Mouse (Mus musculus): ENCODE measurements around the gene Smo. TPM values are rescaled to one million over a fixed set of nuclear protein-coding genes. Genes with fewer than 3 reads are reported as not detected.
"Not testable (repeated sequence)": the region's sequence is repeated elsewhere in the genome, so short reads cannot be mapped to it uniquely, and the experiment has no call there.

The Smo gene
- polyA plus RNA-seq, 1 experiment from 2014 or later = 9.2 TPM

GRCm38 (mm10) chr6:29751466-29752152 is 16.3 kb downstream of the Smo start:
- Histone ChIP-seq H3K4me2 (ENCODE audit: low read depth, low read length) (no peak overlapping the region), H3K27ac (ENCODE audit: low read depth, low read length) (no peak overlapping the region), H3K27me3 (ENCODE audit: control insufficient read depth, insufficient read depth, low read length) (no peaks in the 10 kb centered on the region), H3K4me1 (ENCODE audit: control insufficient read depth, insufficient read depth, low read length) (no peaks in the 10 kb centered on the region), H3K9me3 (ENCODE audit: control insufficient read depth, low read length) (peaks cover 9% of the 10 kb centered on the region), H3K36me3 (ENCODE audit: control insufficient read depth, insufficient read depth, low read length) (no peaks in the 10 kb centered on the region), H3K4me3 (ENCODE audit: low read depth, low read length) (no peak overlapping the region), H3K9ac (replicated peaks; ENCODE audit: low read depth, low read length) (no peak overlapping the region)
- no peak for ATAC-seq (ENCODE audit: low read depth)
- 95% methylated on average over 3 of the region's 3 CpGs for WGBS

- H3K9ac ChIP-seq (replicated peaks; ENCODE audit: low read depth, low read length) = no peak overlapping the region
- 81% methylated on average over 11 of the region's 11 CpGs for WGBS
- peaks cover 6% of the 10 kb centered on the region for H3K9me3 ChIP-seq (ENCODE audit: control insufficient read depth, low read length)
- H3K27ac ChIP-seq (ENCODE audit: low read depth, low read length) = no peak overlapping the region
- no peaks in the 10 kb centered on the region for H3K4me1 ChIP-seq (ENCODE audit: control insufficient read depth, insufficient read depth, low read length)
- H3K36me3 ChIP-seq (ENCODE audit: control insufficient read depth, insufficient read depth, low read length) = no peaks in the 10 kb centered on the region
- H3K4me3 ChIP-seq (ENCODE audit: low read depth, low read length) = no peak overlapping the region
- no peak for ATAC-seq (ENCODE audit: low read depth)
- H3K27me3 ChIP-seq (ENCODE audit: control insufficient read depth, insufficient read depth, low read length) = no peaks in the 10 kb centered on the region
- no peak overlapping the region for H3K4me2 ChIP-seq (ENCODE audit: low read depth, low read length)
Measured at GRCm38 (mm10) chr6:29753336-29753735, 18.0 kb downstream of the Smo start.

- Histone ChIP-seq H3K27me3 (ENCODE audit: control insufficient read depth, insufficient read depth, low read length) (no peaks in the 10 kb centered on the region), H3K9me3 (ENCODE audit: control insufficient read depth, low read length) (no peaks in the 10 kb centered on the region), H3K9ac (replicated peaks; ENCODE audit: low read depth, low read length) (no peak overlapping the region), H3K36me3 (ENCODE audit: control insufficient read depth, insufficient read depth, low read length) (no peaks in the 10 kb centered on the region), H3K4me3 (ENCODE audit: low read depth, low read length) (no peak overlapping the region), H3K27ac (ENCODE audit: low read depth, low read length) (no peak overlapping the region), H3K4me1 (ENCODE audit: control insufficient read depth, insufficient read depth, low read length) (no peaks in the 10 kb centered on the region), H3K4me2 (ENCODE audit: low read depth, low read length) (no peak overlapping the region)
- 87% methylated on average over 5 of the region's 5 CpGs for WGBS
- ATAC-seq (ENCODE audit: low read depth) = no peak
Measured at GRCm38 (mm10) chr6:29756001-29756400, 20.7 kb downstream of the Smo start.

GRCm38 (mm10) chr6:29756476-29756875 is 21.2 kb downstream of the Smo start:
- no peaks in the 10 kb centered on the region for H3K36me3 ChIP-seq (ENCODE audit: control insufficient read depth, insufficient read depth, low read length)
- no peak for ATAC-seq (ENCODE audit: low read depth)
- 86% methylated on average over 4 of the region's 4 CpGs for WGBS

GRCm38 (mm10) chr6:29758417-29758816 is 23.1 kb downstream of the Smo start:
- no peak overlapping the region for H3K4me2 ChIP-seq (ENCODE audit: low read depth, low read length)
- no peak for ATAC-seq (ENCODE audit: low read depth)

More at GRCm38 (mm10) chr6:29756476-29756875, 21.2 kb downstream of the Smo start:
- H3K9ac ChIP-seq (replicated peaks; ENCODE audit: low read depth, low read length) = no peak overlapping the region
- no peaks in the 10 kb centered on the region for H3K9me3 ChIP-seq (ENCODE audit: control insufficient read depth, low read length)
- no peak overlapping the region for H3K4me2 ChIP-seq (ENCODE audit: low read depth, low read length)
- no peak overlapping the region for H3K4me3 ChIP-seq (ENCODE audit: low read depth, low read length)
- H3K27me3 ChIP-seq (ENCODE audit: control insufficient read depth, insufficient read depth, low read length) = no peaks in the 10 kb centered on the region
- H3K4me1 ChIP-seq (ENCODE audit: control insufficient read depth, insufficient read depth, low read length) = no peaks in the 10 kb centered on the region
- no peak overlapping the region for H3K27ac ChIP-seq (ENCODE audit: low read depth, low read length)

GRCm38 (mm10) chr6:29759012-29759679 is 23.8 kb downstream of the Smo start:
- ATAC-seq (ENCODE audit: low read depth) = no peak
- Histone ChIP-seq H3K4me2 (ENCODE audit: low read depth, low read length) (no peak overlapping the region), H3K4me3 (ENCODE audit: low read depth, low read length) (no peak overlapping the region), H3K27me3 (ENCODE audit: control insufficient read depth, insufficient read depth, low read length) (no peaks in the 10 kb centered on the region), H3K4me1 (ENCODE audit: control insufficient read depth, insufficient read depth, low read length) (no peaks in the 10 kb centered on the region), H3K27ac (ENCODE audit: low read depth, low read length) (no peak overlapping the region), H3K9me3 (ENCODE audit: control insufficient read depth, low read length) (no peaks in the 10 kb centered on the region), H3K36me3 (ENCODE audit: control insufficient read depth, insufficient read depth, low read length) (no peaks in the 10 kb centered on the region), H3K9ac (replicated peaks; ENCODE audit: low read depth, low read length) (no peak overlapping the region)
- WGBS = 90% methylated on average over 13 of the region's 13 CpGs

More at GRCm38 (mm10) chr6:29758417-29758816, 23.1 kb downstream of the Smo start:
- H3K4me3 ChIP-seq (ENCODE audit: low read depth, low read length) = no peak overlapping the region
- no peaks in the 10 kb centered on the region for H3K36me3 ChIP-seq (ENCODE audit: control insufficient read depth, insufficient read depth, low read length)
- H3K27me3 ChIP-seq (ENCODE audit: control insufficient read depth, insufficient read depth, low read length) = no peaks in the 10 kb centered on the region
- H3K4me1 ChIP-seq (ENCODE audit: control insufficient read depth, insufficient read depth, low read length) = no peaks in the 10 kb centered on the region
- 43% methylated on average over 4 of the region's 4 CpGs for WGBS
- H3K9ac ChIP-seq (replicated peaks; ENCODE audit: low read depth, low read length) = no peak overlapping the region
- no peaks in the 10 kb centered on the region for H3K9me3 ChIP-seq (ENCODE audit: control insufficient read depth, low read length)
- H3K27ac ChIP-seq (ENCODE audit: low read depth, low read length) = no peak overlapping the region

GRCm38 (mm10) chr6:29760397-29760796 is 25.1 kb downstream of the Smo start:
- not testable (repeated sequence) for ATAC-seq (ENCODE audit: low read depth); H3K4me3 ChIP-seq (ENCODE audit: low read depth, low read length); H3K4me2 ChIP-seq (ENCODE audit: low read depth, low read length); H3K27me3 ChIP-seq (ENCODE audit: control insufficient read depth, insufficient read depth, low read length); H3K36me3 ChIP-seq (ENCODE audit: control insufficient read depth, insufficient read depth, low read length); H3K9me3 ChIP-seq (ENCODE audit: control insufficient read depth, low read length); H3K9ac ChIP-seq (replicated peaks; ENCODE audit: low read depth, low read length); H3K27ac ChIP-seq (ENCODE audit: low read depth, low read length); H3K4me1 ChIP-seq (ENCODE audit: control insufficient read depth, insufficient read depth, low read length)
- 92% methylated on average over 2 of the region's 2 CpGs for WGBS

- Histone ChIP-seq H3K9me3 (ENCODE audit: control insufficient read depth, low read length) (no peaks in the 10 kb centered on the region), H3K4me2 (ENCODE audit: low read depth, low read length) (no peak overlapping the region), H3K36me3 (ENCODE audit: control insufficient read depth, insufficient read depth, low read length) (no peaks in the 10 kb centered on the region), H3K9ac (replicated peaks; ENCODE audit: low read depth, low read length) (no peak overlapping the region), H3K27ac (ENCODE audit: low read depth, low read length) (no peak overlapping the region), H3K4me3 (ENCODE audit: low read depth, low read length) (no peak overlapping the region), H3K4me1 (ENCODE audit: control insufficient read depth, insufficient read depth, low read length) (no peaks in the 10 kb centered on the region), H3K27me3 (ENCODE audit: control insufficient read depth, insufficient read depth, low read length) (no peaks in the 10 kb centered on the region)
- WGBS = 87% methylated on average over 4 of the region's 4 CpGs
- ATAC-seq (ENCODE audit: low read depth) = no peak
Measured at GRCm38 (mm10) chr6:29761282-29761681, 26.0 kb downstream of the Smo start.

- Histone ChIP-seq H3K9ac (replicated peaks; ENCODE audit: low read depth, low read length) (no peak overlapping the region), H3K4me3 (ENCODE audit: low read depth, low read length) (no peak overlapping the region), H3K36me3 (ENCODE audit: control insufficient read depth, insufficient read depth, low read length) (no peaks in the 10 kb centered on the region), H3K27me3 (ENCODE audit: control insufficient read depth, insufficient read depth, low read length) (no peaks in the 10 kb centered on the region), H3K4me1 (ENCODE audit: control insufficient read depth, insufficient read depth, low read length) (no peaks in the 10 kb centered on the region), H3K4me2 (ENCODE audit: low read depth, low read length) (no peak overlapping the region), H3K9me3 (ENCODE audit: control insufficient read depth, low read length) (no peaks in the 10 kb centered on the region), H3K27ac (ENCODE audit: low read depth, low read length) (no peak overlapping the region)
- WGBS = 64% methylated on average over 4 of the region's 4 CpGs
- no peak for ATAC-seq (ENCODE audit: low read depth)
Measured at GRCm38 (mm10) chr6:29762524-29762923, 27.2 kb downstream of the Smo start.

All from neural tube, embryonic 14.5 days (tissue).